Mouse (Mus musculus): ENCODE data around the gene Gpc4. TPM values are rescaled to one million over a fixed set of nuclear protein-coding genes. Genes with fewer than 3 reads are reported as not detected.

Gpc4 gene
- polyA plus RNA-seq, 1 experiment from 2014 or later: 28.7 TPM

- H3K27ac ChIP-seq: no peak overlapping the region
- peak overlapping the region; percentile 54 for H3K4me3 ChIP-seq (replicated peaks)
- H3K27me3 ChIP-seq (replicated peaks): 0 out of 2 replicates have a peak, but pooled peaks cover 3% of the 10 kb centered on the region
- no peak for ATAC-seq (ENCODE audit: insufficient read depth, low FRiP score, low read depth)
- no peaks in the 10 kb centered on the region for H3K9me3 ChIP-seq
- WGBS: 20% methylated on average over 25 of the region's 25 CpGs
- peak overlapping the region; percentile 70 for H3K4me2 ChIP-seq
- H3K9ac ChIP-seq: peak overlapping the region; percentile 41; the same call in 1 of the 2 replicates
- no peaks in the 10 kb centered on the region for H3K36me3 ChIP-seq
- H3K4me1 ChIP-seq: no peaks in the 10 kb centered on the region
Observed at GRCm38 (mm10) chrX:52163418-52164133, 1.5 kb downstream of the Gpc4 start.

DNA sequence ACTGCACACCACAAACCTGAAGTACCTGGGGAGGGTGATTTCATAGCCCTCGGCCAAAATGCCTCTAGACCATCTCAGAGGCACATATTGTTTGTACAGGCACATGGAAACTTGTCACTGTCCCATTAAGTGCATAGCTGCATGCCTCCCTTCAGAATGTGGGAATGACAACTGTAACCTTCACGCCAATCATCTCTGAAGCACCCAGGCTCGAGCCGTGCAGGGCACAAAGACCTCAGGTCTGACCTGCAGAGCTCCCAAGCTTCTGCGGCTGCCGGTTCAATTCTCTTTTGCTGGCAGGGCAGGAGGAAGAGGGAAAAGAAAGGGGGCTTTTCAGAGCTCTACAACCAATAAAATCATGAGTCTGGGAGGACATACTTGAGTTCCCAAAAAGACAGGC, 2.3 kb downstream of the Gpc4 start:
- 56% methylated on average over 6 of the region's 6 CpGs for WGBS
- H3K4me1 ChIP-seq: no peaks in the 10 kb centered on the region
- H3K9me3 ChIP-seq: no peaks in the 10 kb centered on the region
- no peaks in the 10 kb centered on the region for H3K36me3 ChIP-seq
- H3K4me2 ChIP-seq: peak overlapping the region; percentile 70
- peak overlapping the region; percentile 54 for H3K4me3 ChIP-seq (replicated peaks)
- 0 out of 2 replicates have a peak, but pooled peaks cover 3% of the 10 kb centered on the region for H3K27me3 ChIP-seq (replicated peaks)
- no peak overlapping the region for H3K27ac ChIP-seq
- no peak overlapping the region for H3K9ac ChIP-seq
- ATAC-seq (ENCODE audit: insufficient read depth, low FRiP score, low read depth): no peak

GRCm38 (mm10) chrX:52162206-52162605, 2.8 kb downstream of the Gpc4 start:
- H3K27ac ChIP-seq: no peak overlapping the region
- 57% methylated on average over 1 of the region's 1 CpGs for WGBS
- H3K9me3 ChIP-seq: no peaks in the 10 kb centered on the region
- ATAC-seq (ENCODE audit: insufficient read depth, low FRiP score, low read depth): no peak
- H3K27me3 ChIP-seq (replicated peaks): 0 out of 2 replicates have a peak, but pooled peaks cover 3% of the 10 kb centered on the region
- H3K4me3 ChIP-seq (replicated peaks): no peak overlapping the region
- H3K36me3 ChIP-seq: no peaks in the 10 kb centered on the region
- H3K4me2 ChIP-seq: 0 out of 2 replicates have a peak overlapping the region, but pooled peaks have one; percentile 70
- no peak overlapping the region for H3K9ac ChIP-seq
- H3K4me1 ChIP-seq: no peaks in the 10 kb centered on the region

- 0 out of 2 replicates have a peak, but pooled peaks cover 3% of the 10 kb centered on the region for H3K27me3 ChIP-seq (replicated peaks)
- no peak overlapping the region for H3K4me3 ChIP-seq (replicated peaks)
- no peak overlapping the region for H3K9ac ChIP-seq
- H3K9me3 ChIP-seq: no peaks in the 10 kb centered on the region
- H3K36me3 ChIP-seq: no peaks in the 10 kb centered on the region
- no peak overlapping the region for H3K4me2 ChIP-seq
- H3K4me1 ChIP-seq: no peaks in the 10 kb centered on the region
- WGBS: 82% methylated on average over 5 of the region's 5 CpGs
- H3K27ac ChIP-seq: no peak overlapping the region
- ATAC-seq (ENCODE audit: insufficient read depth, low FRiP score, low read depth): no peak
Observed at GRCm38 (mm10) chrX:52159621-52160020, 5.4 kb downstream of the Gpc4 start.

GRCm38 (mm10) chrX:52155408-52155953, 9.6 kb downstream of the Gpc4 start:
- no peak overlapping the region for H3K9ac ChIP-seq
- H3K36me3 ChIP-seq: no peaks in the 10 kb centered on the region
- H3K4me2 ChIP-seq: no peak overlapping the region
- no peaks in the 10 kb centered on the region for H3K27me3 ChIP-seq (replicated peaks)
- H3K27ac ChIP-seq: no peak overlapping the region
- H3K4me3 ChIP-seq (replicated peaks): no peak overlapping the region
- H3K9me3 ChIP-seq: no peaks in the 10 kb centered on the region
- no peak for ATAC-seq (ENCODE audit: insufficient read depth, low FRiP score, low read depth)
- no peaks in the 10 kb centered on the region for H3K4me1 ChIP-seq
- 81% methylated on average over 7 of the region's 7 CpGs for WGBS

GRCm38 (mm10) chrX:52154821-52155220, 10.2 kb downstream of the Gpc4 start:
- Histone ChIP-seq H3K27me3 (replicated peaks) (no peaks in the 10 kb centered on the region), H3K4me2 (no peak overlapping the region), H3K9ac (no peak overlapping the region), H3K36me3 (no peaks in the 10 kb centered on the region), H3K27ac (no peak overlapping the region), H3K4me3 (replicated peaks) (no peak overlapping the region), H3K9me3 (no peaks in the 10 kb centered on the region), H3K4me1 (no peaks in the 10 kb centered on the region)
- no peak for ATAC-seq (ENCODE audit: insufficient read depth, low FRiP score, low read depth)
- 84% methylated on average over 4 of the region's 4 CpGs for WGBS

GRCm38 (mm10) chrX:52153451-52153850, 11.6 kb downstream of the Gpc4 start:
- no peak overlapping the region for H3K4me3 ChIP-seq (replicated peaks)
- no peak overlapping the region for H3K4me2 ChIP-seq
- no peaks in the 10 kb centered on the region for H3K36me3 ChIP-seq
- no peaks in the 10 kb centered on the region for H3K4me1 ChIP-seq
- no peaks in the 10 kb centered on the region for H3K27me3 ChIP-seq (replicated peaks)
- no peaks in the 10 kb centered on the region for H3K9me3 ChIP-seq
- H3K27ac ChIP-seq: no peak overlapping the region
- WGBS: 75% methylated on average over 4 of the region's 4 CpGs
- no peak overlapping the region for H3K9ac ChIP-seq
- ATAC-seq (ENCODE audit: insufficient read depth, low FRiP score, low read depth): no peak

DNA sequence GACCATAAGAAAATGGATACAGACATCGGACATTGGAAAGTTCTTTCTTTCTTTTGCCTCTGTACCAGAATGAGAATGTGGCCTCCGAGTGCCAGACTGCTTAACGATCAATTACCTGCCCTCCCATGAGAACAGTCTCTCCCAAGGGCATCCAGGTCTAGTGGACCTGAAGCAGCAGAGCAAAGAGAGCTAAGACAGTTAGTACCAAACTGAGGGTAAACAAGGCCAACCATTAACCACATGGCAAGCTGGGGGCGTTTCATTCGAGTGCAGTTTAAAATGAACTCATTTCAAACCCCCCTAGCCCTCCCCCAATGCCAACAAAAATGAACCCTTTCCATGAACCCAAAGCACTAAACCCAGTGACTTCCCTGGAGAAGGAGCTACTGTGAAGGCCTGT, 12.1 kb downstream of the Gpc4 start:
- no peak overlapping the region for H3K4me3 ChIP-seq (replicated peaks)
- H3K9me3 ChIP-seq: no peaks in the 10 kb centered on the region
- no peaks in the 10 kb centered on the region for H3K36me3 ChIP-seq
- no peak for ATAC-seq (ENCODE audit: insufficient read depth, low FRiP score, low read depth)
- 86% methylated on average over 5 of the region's 5 CpGs for WGBS
- no peak overlapping the region for H3K27ac ChIP-seq
- H3K4me2 ChIP-seq: no peak overlapping the region
- H3K27me3 ChIP-seq (replicated peaks): no peaks in the 10 kb centered on the region
- no peaks in the 10 kb centered on the region for H3K4me1 ChIP-seq
- no peak overlapping the region for H3K9ac ChIP-seq

- H3K4me3 ChIP-seq (replicated peaks): no peak overlapping the region
- 84% methylated on average over 5 of the region's 5 CpGs for WGBS
Observed at GRCm38 (mm10) chrX:52151555-52151954, 13.5 kb downstream of the Gpc4 start.

DNA sequence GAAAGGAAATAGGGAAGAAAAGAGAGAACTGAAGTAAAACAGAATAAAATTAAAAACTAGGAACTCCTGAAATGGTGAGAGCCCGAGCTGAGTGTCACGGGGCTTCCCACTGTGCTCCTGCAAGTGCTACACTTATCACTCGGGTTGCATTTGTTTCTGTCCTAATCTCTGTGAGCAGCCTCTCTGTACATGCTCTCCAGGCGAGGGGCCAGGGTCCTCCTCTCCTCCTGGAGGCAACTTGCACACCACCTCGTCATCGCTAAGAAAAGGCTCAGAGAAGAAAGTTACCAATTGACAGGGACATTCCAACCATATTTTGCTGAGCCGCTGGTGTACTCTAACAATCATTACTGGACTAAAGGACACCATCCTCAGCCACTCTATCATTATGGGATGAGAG, 14.0 kb downstream of the Gpc4 start:
- ATAC-seq (ENCODE audit: insufficient read depth, low FRiP score, low read depth): no peak
- Histone ChIP-seq H3K27ac (no peak overlapping the region), H3K36me3 (no peaks in the 10 kb centered on the region), H3K27me3 (replicated peaks) (no peaks in the 10 kb centered on the region), H3K4me1 (no peaks in the 10 kb centered on the region), H3K4me3 (replicated peaks) (no peak overlapping the region), H3K9ac (no peak overlapping the region), H3K9me3 (no peaks in the 10 kb centered on the region), H3K4me2 (no peak overlapping the region)
- WGBS: 59% methylated on average over 7 of the region's 7 CpGs

More at GRCm38 (mm10) chrX:52151555-52151954, 13.5 kb downstream of the Gpc4 start:
- no peaks in the 10 kb centered on the region for H3K27me3 ChIP-seq (replicated peaks)
- no peaks in the 10 kb centered on the region for H3K9me3 ChIP-seq
- H3K9ac ChIP-seq: no peak overlapping the region
- H3K4me2 ChIP-seq: no peak overlapping the region
- no peak overlapping the region for H3K27ac ChIP-seq
- H3K4me1 ChIP-seq: no peaks in the 10 kb centered on the region
- no peak for ATAC-seq (ENCODE audit: insufficient read depth, low FRiP score, low read depth)
- no peaks in the 10 kb centered on the region for H3K36me3 ChIP-seq

DNA sequence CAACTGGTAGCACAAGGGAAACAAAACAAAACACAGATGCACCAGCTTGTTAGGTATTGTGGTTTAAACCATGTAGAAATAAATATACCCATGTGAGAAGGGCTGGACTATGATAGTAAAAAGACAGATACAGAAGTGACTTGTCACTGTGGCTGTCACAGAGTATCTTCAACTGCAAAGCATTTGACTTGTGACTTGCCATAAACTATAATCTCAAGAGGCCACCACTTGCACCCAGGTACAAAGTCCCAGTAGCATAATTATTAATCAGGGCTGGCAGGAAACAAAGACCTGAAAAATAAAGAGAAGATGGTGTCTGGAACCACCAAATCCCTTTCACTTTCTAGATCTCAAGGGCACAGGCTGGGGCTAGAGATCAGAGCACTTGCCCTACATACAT, 19.5 kb downstream of the Gpc4 start:
- H3K9me3 ChIP-seq: no peaks in the 10 kb centered on the region
- H3K4me3 ChIP-seq (replicated peaks): no peak overlapping the region
- no peaks in the 10 kb centered on the region for H3K27me3 ChIP-seq (replicated peaks)
- H3K4me1 ChIP-seq: no peaks in the 10 kb centered on the region
- ATAC-seq (ENCODE audit: insufficient read depth, low FRiP score, low read depth): no peak
- no peak overlapping the region for H3K27ac ChIP-seq
- no peak overlapping the region for H3K9ac ChIP-seq
- H3K36me3 ChIP-seq: no peaks in the 10 kb centered on the region
- no peak overlapping the region for H3K4me2 ChIP-seq

DNA sequence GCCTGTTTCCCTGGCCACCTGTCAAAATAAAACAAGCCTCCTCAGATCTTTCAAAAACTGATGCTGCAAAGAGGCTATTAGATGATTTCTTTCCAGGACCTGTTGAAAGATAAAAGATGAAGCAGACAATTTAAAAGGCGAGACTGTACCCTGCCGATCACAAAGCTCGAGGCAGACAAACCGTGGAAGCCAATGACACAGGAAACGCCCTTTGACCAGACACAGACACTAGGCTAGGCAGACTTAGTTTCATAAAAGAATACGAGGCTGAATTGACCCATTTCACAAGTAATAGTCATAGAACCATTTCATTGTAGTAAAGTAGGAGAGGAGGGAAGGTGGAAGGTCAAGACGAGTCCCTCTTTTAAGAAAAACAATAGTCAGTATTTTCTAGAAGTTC, 20.6 kb downstream of the Gpc4 start:
- no peaks in the 10 kb centered on the region for H3K9me3 ChIP-seq
- 77% methylated on average over 7 of the region's 7 CpGs for WGBS
- H3K4me1 ChIP-seq: no peaks in the 10 kb centered on the region
- no peak for ATAC-seq (ENCODE audit: insufficient read depth, low FRiP score, low read depth)
- H3K4me3 ChIP-seq (replicated peaks): no peak overlapping the region
- no peaks in the 10 kb centered on the region for H3K36me3 ChIP-seq
- H3K27me3 ChIP-seq (replicated peaks): no peaks in the 10 kb centered on the region
- H3K27ac ChIP-seq: no peak overlapping the region
- no peak overlapping the region for H3K9ac ChIP-seq
- no peak overlapping the region for H3K4me2 ChIP-seq

Data from stomach, embryonic 15.5 days (tissue).